Mouse (Mus musculus) C2C12 (cell line): ENCODE results near the gene Rpl3l. TPM values are rescaled to one million over a fixed set of nuclear protein-coding genes. Genes with fewer than 3 reads are reported as not detected.

Experiments
- H3K27me3 ChIP-seq: one replicate; pipeline ENCODE4 v1.6.1; 2011; ENCODE audit not compliant: control insufficient read depth, insufficient read depth, insufficient read length
- H3K36me3 ChIP-seq: one replicate; pipeline ENCODE4 v1.6.1; 2011; ENCODE audit not compliant: control insufficient read depth, insufficient read depth
- H3K4me3 ChIP-seq: one replicate; pipeline ENCODE4 v1.5.1; 2011; ENCODE audit warnings: mild to moderate bottlenecking, control low read depth; ENCODE audit not compliant: poor library complexity, insufficient read depth, severe bottlenecking
- H3K79me2 ChIP-seq: one replicate; pipeline ENCODE4 v1.6.1; 2011; ENCODE audit not compliant: control insufficient read depth, insufficient read depth
- H3K79me3 ChIP-seq: one replicate; pipeline ENCODE4 v1.6.1; 2011; ENCODE audit warnings: low read depth, control low read depth
- H3ac ChIP-seq: one replicate; pipeline ENCODE3; 2011; ENCODE audit warnings: low read depth; ENCODE audit not compliant: control insufficient read depth, insufficient read length
- CEBPB ChIP-seq: IDR thresholded peaks from one replicate; pipeline ENCODE4 v1.6.1; 2011; ENCODE audit warnings: low read depth, mild to moderate bottlenecking, control low read depth, moderate library complexity
- CTCF ChIP-seq: IDR thresholded peaks from one replicate; pipeline ENCODE4 v1.5.1; 2011; ENCODE audit not compliant: control insufficient read depth, insufficient read depth, insufficient read length
- FOSL1 ChIP-seq: IDR thresholded peaks from one replicate; pipeline ENCODE4 v1.8.0; 2011; ENCODE audit warnings: mild to moderate bottlenecking, low read length; ENCODE audit not compliant: poor library complexity, insufficient read depth, severe bottlenecking
- MAX ChIP-seq: IDR thresholded peaks from one replicate; pipeline ENCODE4 v1.6.1; 2011; ENCODE audit warnings: mild to moderate bottlenecking, control low read depth
- MYOD1 ChIP-seq: IDR thresholded peaks from one replicate; pipeline ENCODE4 v1.6.1; 2011; ENCODE audit warnings: low read depth; ENCODE audit not compliant: control insufficient read depth, insufficient read length
- MYOG ChIP-seq: IDR thresholded peaks from one replicate; pipeline ENCODE4 v1.6.1; 2011; ENCODE audit not compliant: control insufficient read depth, insufficient read length; ENCODE audit errors: extremely low read depth
- USF1 ChIP-seq: IDR thresholded peaks from one replicate; pipeline ENCODE4 v1.6.1; 2011; ENCODE audit warnings: low read depth, mild to moderate bottlenecking, control low read depth, moderate library complexity
- polyA plus RNA-seq: library from polyadenylated mRNA; unstranded; fragments of >200 nt; fragmentation: generic; extraction: Trizol; gene quantifications from one replicate; pipeline ENCODE4 v1.2.1, GENCODE M21; 2012; ENCODE audit warnings: missing spikeins

Gene Rpl3l
- polyA plus RNA-seq, 1 experiment: 0.06 TPM

DNA sequence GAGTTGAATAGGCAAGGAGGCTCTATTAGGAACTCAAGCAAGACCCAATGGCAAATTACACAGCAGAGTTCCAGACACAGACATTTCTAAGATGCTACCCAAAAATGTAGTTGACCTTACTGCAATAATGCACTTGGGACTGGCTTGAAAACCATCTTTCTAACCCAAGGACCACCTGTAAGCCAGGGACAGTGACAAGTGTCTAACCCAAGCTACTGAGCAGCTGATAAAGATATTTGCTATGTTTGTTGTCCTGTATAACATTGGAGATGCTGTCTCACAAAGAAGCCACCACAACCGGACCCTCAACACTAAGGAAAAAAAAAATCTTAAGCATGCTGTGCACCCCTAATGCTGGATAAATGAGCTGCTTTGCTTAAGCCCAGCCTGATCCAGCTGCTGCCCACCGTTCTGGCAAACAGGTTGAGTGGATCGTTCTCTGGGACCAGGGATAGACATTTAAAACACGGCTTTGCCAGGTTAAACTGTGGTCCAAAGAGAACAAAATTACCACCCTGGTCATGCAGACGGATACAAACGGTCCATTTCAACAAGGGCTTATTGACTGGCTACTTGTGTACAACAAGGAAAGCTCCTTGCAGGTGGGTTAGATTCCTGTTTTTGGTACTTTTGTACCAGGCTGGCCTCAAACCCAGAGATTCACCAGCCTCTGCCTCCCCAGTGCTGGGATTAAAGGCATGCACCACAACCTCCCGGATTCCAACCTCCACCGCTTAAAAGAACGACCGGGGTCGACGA is 4.3 kb upstream of the Rpl3l start:
- Histone ChIP-seq H3ac (peak overlapping the region; percentile 75), H3K79me2 (peaks cover 59% of the 10 kb centered on the region), H3K36me3 (peaks cover 20% of the 10 kb centered on the region), H3K4me3 (peak overlapping the region; percentile 81), H3K79me3 (peaks cover 24% of the 10 kb centered on the region), H3K27me3 (no peaks in the 10 kb centered on the region)
- TF ChIP-seq CTCF: no peak
- TF ChIP-seq FOSL1: no peak
- TF ChIP-seq MYOG: no peak
- TF ChIP-seq MAX: no peak

DNA sequence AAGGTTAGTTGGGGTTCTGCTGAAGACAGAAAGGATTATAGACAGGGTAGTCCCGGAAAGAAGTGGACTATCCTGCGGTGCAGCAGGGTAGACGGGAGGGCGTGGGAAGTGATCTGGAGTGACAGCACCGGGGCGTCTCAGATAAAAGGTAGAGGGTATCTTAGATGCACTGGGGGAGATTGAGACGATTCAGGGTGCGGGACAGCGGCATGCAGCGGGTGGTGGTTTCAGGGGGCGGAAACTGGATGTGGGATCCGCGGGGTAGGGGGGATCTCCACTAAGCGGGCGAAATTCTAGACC is 3.8 kb upstream of the Rpl3l start:
- peak overlapping the region; percentile 81 for H3K4me3 ChIP-seq
- H3K27me3 ChIP-seq: no peaks in the 10 kb centered on the region
- TF ChIP-seq CEBPB: no peak
- no peak for TF ChIP-seq CTCF
- TF ChIP-seq MYOD1: no peak
- TF ChIP-seq MYOG: no peak
- TF ChIP-seq FOSL1: no peak
- TF ChIP-seq USF1: no peak
- no peak for TF ChIP-seq MAX
- peaks cover 53% of the 10 kb centered on the region for H3K79me2 ChIP-seq
- H3K36me3 ChIP-seq: peaks cover 19% of the 10 kb centered on the region
- H3K79me3 ChIP-seq: peaks cover 24% of the 10 kb centered on the region
- H3ac ChIP-seq: peak overlapping the region; percentile 75

DNA sequence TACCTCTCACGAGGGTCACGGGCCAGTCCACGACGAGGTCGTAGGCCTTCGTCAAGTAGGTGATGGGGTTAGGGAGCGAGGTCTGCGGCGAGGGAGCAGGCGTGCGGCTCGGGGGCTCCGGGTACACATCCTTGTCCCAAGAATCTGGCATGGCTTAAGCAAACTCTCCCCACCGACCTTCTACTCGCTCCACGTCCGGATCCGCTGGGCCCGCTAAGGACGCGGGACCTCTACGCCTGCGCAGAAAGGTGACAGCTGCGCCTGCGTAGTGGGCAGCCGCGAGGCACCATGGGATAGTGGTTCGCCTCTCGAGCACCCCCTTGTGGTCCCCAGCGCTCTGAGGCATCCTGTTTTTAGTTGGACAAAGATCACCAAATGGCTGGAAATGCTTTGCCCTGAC is 3.4 kb upstream of the Rpl3l start, which contains the start of gene Ndufb10:
Gene Ndufb10 (minus strand): TSS at position 295 of the 400 bp plus-strand sequence.
- Histone ChIP-seq H3K27me3 (no peaks in the 10 kb centered on the region), H3K4me3 (peak within 1 kb of the TSS; percentile 81), H3K36me3 (peaks cover 19% of the 10 kb centered on the region), H3K79me2 (peaks cover 50% of the 10 kb centered on the region), H3ac (peak within 1 kb of the TSS; percentile 75), H3K79me3 (peaks cover 22% of the 10 kb centered on the region)
- TF ChIP-seq CTCF: peak; percentile 88
- TF ChIP-seq MAX: no peak
- TF ChIP-seq USF1: no peak

DNA sequence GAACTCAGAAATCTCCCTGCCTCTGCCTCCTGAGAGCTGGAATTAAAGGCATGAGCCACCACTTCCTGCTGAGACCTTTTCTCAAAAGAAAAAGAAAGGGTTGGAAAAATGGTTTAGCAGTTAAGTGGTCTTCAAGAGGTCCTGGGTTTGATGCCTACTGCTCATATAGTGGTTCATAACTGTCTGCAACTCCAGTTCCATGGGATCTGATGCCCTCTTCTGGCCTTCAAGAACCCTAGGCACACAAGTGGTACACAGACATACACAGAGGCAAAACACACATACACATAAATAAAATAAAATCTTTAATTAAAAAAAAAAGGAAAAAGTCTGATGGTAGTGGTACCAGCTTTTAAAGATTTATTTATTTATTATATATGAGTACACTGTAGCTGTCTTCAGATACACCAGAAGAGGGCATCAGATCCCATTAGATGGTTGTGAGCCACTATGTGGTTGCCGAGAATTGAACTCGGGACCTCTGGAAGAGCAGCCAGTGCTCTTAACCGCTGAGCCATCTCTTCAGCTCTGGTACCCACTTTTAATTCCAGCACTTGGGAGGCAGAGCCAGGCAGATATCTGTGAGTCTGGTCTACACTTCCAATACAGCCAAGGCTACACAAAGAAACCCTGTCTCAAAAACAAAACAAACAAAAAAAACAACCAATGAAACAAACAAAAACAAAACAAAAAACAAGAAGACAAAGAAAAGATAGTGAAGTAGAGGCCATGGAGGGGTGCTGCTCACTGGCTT is 1.8 kb upstream of the Rpl3l start:
- Histone ChIP-seq H3K79me3 (peaks cover 18% of the 10 kb centered on the region), H3K27me3 (no peaks in the 10 kb centered on the region), H3K4me3 (no peak overlapping the region), H3K36me3 (peaks cover 15% of the 10 kb centered on the region), H3ac (no peak overlapping the region), H3K79me2 (peaks cover 34% of the 10 kb centered on the region)
- no peak for TF ChIP-seq MYOD1
- TF ChIP-seq MYOG: no peak
- TF ChIP-seq CEBPB: no peak
- no peak for TF ChIP-seq MAX
- TF ChIP-seq USF1: no peak
- no peak for TF ChIP-seq CTCF
- no peak for TF ChIP-seq FOSL1

DNA sequence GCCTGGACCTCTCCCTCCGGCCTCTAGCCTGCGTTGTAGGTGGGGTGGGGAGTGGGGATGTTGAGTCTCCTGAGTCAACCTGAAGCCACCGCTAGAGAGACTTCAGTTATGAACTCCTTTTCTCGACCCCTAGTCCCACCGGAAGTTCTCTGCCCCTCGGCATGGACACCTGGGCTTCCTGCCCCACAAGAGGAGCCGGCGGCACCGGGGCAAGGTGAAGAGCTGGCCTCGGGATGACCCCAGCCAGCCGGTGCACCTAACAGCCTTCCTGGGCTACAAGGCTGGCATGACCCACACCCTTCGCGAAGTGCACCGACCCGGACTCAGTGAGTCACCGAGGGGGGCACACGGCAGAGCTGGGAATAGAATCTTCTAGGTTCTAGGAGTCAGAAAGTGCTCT is 564 bp downstream of the Rpl3l start:
- H3K36me3 ChIP-seq: no peaks in the 10 kb centered on the region
- H3K27me3 ChIP-seq: peaks cover 6% of the 10 kb centered on the region
- TF ChIP-seq MYOG (no peak), USF1 (no peak), CEBPB (no peak), MYOD1 (no peak), FOSL1 (no peak), CTCF (no peak), MAX (no peak)
- H3ac ChIP-seq: no peak overlapping the region
- no peak overlapping the region for H3K4me3 ChIP-seq
- peaks cover 10% of the 10 kb centered on the region for H3K79me2 ChIP-seq
- H3K79me3 ChIP-seq: peaks cover 4% of the 10 kb centered on the region

DNA sequence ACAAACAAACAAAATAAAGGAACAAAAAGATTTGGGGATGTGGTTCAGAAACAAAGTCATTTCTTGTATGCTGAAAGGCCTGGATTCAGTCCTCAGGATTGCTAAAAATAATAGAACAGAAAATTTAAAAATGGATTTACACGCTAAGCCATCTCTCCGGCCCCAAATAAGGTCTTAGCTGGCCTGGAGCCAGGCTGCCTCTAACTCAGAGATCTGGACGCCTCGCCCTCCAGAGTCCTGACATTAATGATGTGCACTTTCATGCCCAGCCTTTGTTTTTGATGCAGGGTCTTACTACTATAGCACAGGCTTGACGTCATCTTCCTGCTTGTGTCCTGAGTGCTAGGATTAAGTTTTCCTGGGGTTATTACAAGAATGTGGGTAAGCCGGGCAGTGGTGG is 1.4 kb downstream of the Rpl3l start:
- H3ac ChIP-seq: no peak overlapping the region
- peaks cover 1% of the 10 kb centered on the region for H3K79me2 ChIP-seq
- no peaks in the 10 kb centered on the region for H3K36me3 ChIP-seq
- TF ChIP-seq MYOD1 (no peak), CTCF (no peak), USF1 (no peak), CEBPB (no peak), MAX (no peak), MYOG (no peak), FOSL1 (no peak)
- H3K79me3 ChIP-seq: peaks cover under 1% of the 10 kb centered on the region
- H3K4me3 ChIP-seq: no peak overlapping the region
- peaks cover 6% of the 10 kb centered on the region for H3K27me3 ChIP-seq
